Mouse (Mus musculus): ENCODE data around the gene Cpne9.

- TF ChIP-seq CTCF (IDR thresholded peaks at IDR 0.05) (no peak), EP300 (IDR thresholded peaks at IDR 0.05) (no peak)
Measured at GRCm38 (mm10) chr6:113331721-113332120, 49.6 kb downstream of the Cpne9 start.

All from lung, postnatal 0 days (tissue).